Mouse (Mus musculus) stomach, postnatal 0 days (tissue): Measurements from ENCODE around the gene Foxs1. TPM values are rescaled to one million over a fixed set of nuclear protein-coding genes. Genes with fewer than 3 reads are reported as not detected.
A peak's percentile ranks its signal among the peaks of the same experiment; 100 is the strongest.

Source experiments
- ATAC-seq: fragments of 200-750 bp; cut with Nextera tagmentation; 2 replicates; pipeline ENCODE4 v1.8.0; 2017; ENCODE audit not compliant: low FRiP score, low TSS enrichment
- DNase-seq: peaks from one replicate; pipeline ENCODE4 v3.0.0-alpha.2; 2016; ENCODE audit warnings: low spot score
- H3K27ac ChIP-seq: fragments of 300-500 bp; sonication (generic); replicated peaks from 2 replicates; pipeline ENCODE4 v1.5.1; 2014; ENCODE audit warnings: mild to moderate bottlenecking, control low read depth
- H3K27me3 ChIP-seq: fragments of 300-500 bp; sonication (generic); 2 replicates; pipeline ENCODE4 v1.6.1; 2014; ENCODE audit warnings: low read length; ENCODE audit not compliant: control insufficient read depth, insufficient read depth
- H3K36me3 ChIP-seq: fragments of 300-500 bp; sonication (generic); 2 replicates; pipeline ENCODE4 v1.6.1; 2014; ENCODE audit warnings: low read length, mixed read lengths; ENCODE audit not compliant: control insufficient read depth, insufficient read depth
- H3K4me1 ChIP-seq: fragments of 300-500 bp; sonication (generic); replicated peaks from 2 replicates; pipeline ENCODE4 v1.6.1; 2014; ENCODE audit warnings: antibody characterized with exemption; ENCODE audit not compliant: control insufficient read depth, insufficient read depth
- H3K4me2 ChIP-seq: fragments of 300-500 bp; sonication (generic); replicated peaks from 2 replicates; pipeline ENCODE4 v1.6.1; 2014; ENCODE audit warnings: low read depth, mild to moderate bottlenecking, control low read depth, moderate library complexity
- H3K4me3 ChIP-seq: fragments of 300-500 bp; sonication (generic); 2 replicates; pipeline ENCODE4 v1.5.1; 2014; ENCODE audit warnings: low read depth, low read length, control low read depth
- H3K9ac ChIP-seq: fragments of 300-500 bp; sonication (generic); 2 replicates; pipeline ENCODE4 v1.6.1; 2014; ENCODE audit warnings: mild to moderate bottlenecking, low read length, control low read depth, mixed read lengths
- H3K9me3 ChIP-seq: fragments of 300-500 bp; sonication (generic); 2 replicates; pipeline ENCODE4 v1.6.1; 2016; ENCODE audit warnings: low read length; ENCODE audit not compliant: control insufficient read depth
- CTCF ChIP-seq: IDR thresholded peaks from 2 replicates; pipeline ENCODE4 v1.5.1; 2016; ENCODE audit warnings: antibody characterized with exemption, low read depth, mild to moderate bottlenecking, moderate library complexity
- EP300 ChIP-seq: optimal IDR thresholded peaks from 2 replicates; pipeline ENCODE3; 2016; ENCODE audit warnings: antibody characterized with exemption
- WGBS: fragments of 180-500 bp; shearing (Covaris S2); extraction: QIAGEN DNeasy Blood & Tissue Kit; methylation state at CpG from one replicate; pipeline ENCODE4 v1.1.7; 2014; 5-methylcytosine and 5-hydroxymethylcytosine counted together
- polyA plus RNA-seq: library from polyadenylated mRNA; unstranded; fragments of >200 nt; fragmentation: Nextera tagmentation; extraction: Ambion mirVana; gene quantifications from 2 replicates; pipeline ENCODE4 v1.2.1, GENCODE M21; 2015

Foxs1 gene
- polyA plus RNA-seq, 1 experiment from 2014 or later: 2.6 TPM

DNA sequence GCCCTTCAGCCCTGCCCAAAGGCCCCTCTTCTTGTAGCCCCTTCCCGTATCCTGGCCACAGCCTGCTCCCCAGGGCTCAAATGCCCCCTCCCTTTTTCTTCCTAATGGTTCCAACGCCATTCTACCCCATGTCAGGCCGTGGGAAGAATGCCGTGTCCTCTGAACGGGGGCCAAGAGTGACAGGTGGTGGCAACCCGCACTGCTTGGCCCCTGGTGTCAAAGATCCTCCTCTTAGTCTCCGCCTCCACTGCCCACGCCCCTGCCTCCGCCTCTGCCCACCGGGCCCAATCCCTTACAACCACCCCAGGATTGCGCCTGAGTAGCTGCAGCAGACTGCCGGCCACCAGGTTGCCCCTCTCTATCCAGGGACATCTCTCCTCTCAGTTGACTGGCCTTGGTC, 22.0 kb downstream of the Foxs1 start, which contains the start of gene Mylk2:
Mylk2 (plus strand) TSS at position 322 of the 400 bp plus-strand sequence.
- 13% methylated on average over 12 of the region's 12 CpGs for WGBS
- H3K27ac ChIP-seq: no peak within 1 kb of the TSS
- H3K36me3 ChIP-seq: no peaks in the 10 kb centered on the region
- ATAC-seq (no peak), DNase-seq (no peak)
- TF ChIP-seq CTCF: no peak
- TF ChIP-seq EP300: no peak
- no peak within 1 kb of the TSS for H3K4me2 ChIP-seq
- H3K9me3 ChIP-seq: no peaks in the 10 kb centered on the region
- H3K4me3 ChIP-seq: no peak within 1 kb of the TSS
- H3K4me1 ChIP-seq: no peaks in the 10 kb centered on the region
- peaks cover 3% of the 10 kb centered on the region; the same call in 1 of the 2 replicates for H3K27me3 ChIP-seq
- H3K9ac ChIP-seq: no peak within 1 kb of the TSS

DNA sequence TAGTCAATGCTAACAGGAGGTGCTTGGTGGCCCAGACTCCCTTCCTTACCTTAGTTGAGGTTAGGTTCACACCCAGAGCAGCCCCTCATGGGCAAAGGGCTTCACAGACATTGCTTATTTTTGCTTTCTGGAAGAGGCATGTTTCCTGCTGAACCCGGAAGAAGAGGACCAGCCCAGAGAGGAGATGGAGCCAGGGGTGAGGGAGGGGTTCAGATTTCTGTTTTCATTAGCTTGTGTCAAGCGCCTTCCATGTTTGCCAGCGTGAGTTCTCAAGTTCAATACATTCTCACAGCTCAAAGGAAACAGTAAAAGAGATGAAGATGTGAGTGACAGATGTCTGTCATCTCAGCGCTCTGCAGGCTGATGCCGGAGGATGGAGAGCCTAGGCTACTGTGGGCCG, 23.2 kb downstream of the Foxs1 start:
- DNase-seq: no peak
- H3K27me3 ChIP-seq: peaks cover 3% of the 10 kb centered on the region; the same call in 1 of the 2 replicates
- no peaks in the 10 kb centered on the region for H3K9me3 ChIP-seq
- WGBS: 68% methylated on average over 6 of the region's 6 CpGs
- no peaks in the 10 kb centered on the region for H3K36me3 ChIP-seq
- ATAC-seq: no peak
- no peak for TF ChIP-seq EP300
- no peak for TF ChIP-seq CTCF
- no peak overlapping the region for H3K27ac ChIP-seq
- H3K4me3 ChIP-seq: no peak overlapping the region
- H3K9ac ChIP-seq: no peak overlapping the region
- H3K4me1 ChIP-seq: no peaks in the 10 kb centered on the region
- no peak overlapping the region for H3K4me2 ChIP-seq

- WGBS: 54% methylated on average over 13 of the region's 14 CpGs
- Histone ChIP-seq H3K4me3 (no peak overlapping the region), H3K4me2 (no peak overlapping the region), H3K27me3 (peaks cover 3% of the 10 kb centered on the region; the same call in 1 of the 2 replicates), H3K9ac (no peak overlapping the region), H3K27ac (0 out of 2 replicates have a peak overlapping the region, but pooled peaks have one; percentile 8), H3K36me3 (no peaks in the 10 kb centered on the region), H3K4me1 (no peaks in the 10 kb centered on the region), H3K9me3 (no peaks in the 10 kb centered on the region)
- TF ChIP-seq CTCF (no peak), EP300 (no peak)
- no peak for DNase-seq
- ATAC-seq: no peak; the same call in 1 of the 2 replicates
These were observed 25.7 kb downstream of the Foxs1 start for GRCm38 (mm10) chr2:152907114-152907943.

DNA sequence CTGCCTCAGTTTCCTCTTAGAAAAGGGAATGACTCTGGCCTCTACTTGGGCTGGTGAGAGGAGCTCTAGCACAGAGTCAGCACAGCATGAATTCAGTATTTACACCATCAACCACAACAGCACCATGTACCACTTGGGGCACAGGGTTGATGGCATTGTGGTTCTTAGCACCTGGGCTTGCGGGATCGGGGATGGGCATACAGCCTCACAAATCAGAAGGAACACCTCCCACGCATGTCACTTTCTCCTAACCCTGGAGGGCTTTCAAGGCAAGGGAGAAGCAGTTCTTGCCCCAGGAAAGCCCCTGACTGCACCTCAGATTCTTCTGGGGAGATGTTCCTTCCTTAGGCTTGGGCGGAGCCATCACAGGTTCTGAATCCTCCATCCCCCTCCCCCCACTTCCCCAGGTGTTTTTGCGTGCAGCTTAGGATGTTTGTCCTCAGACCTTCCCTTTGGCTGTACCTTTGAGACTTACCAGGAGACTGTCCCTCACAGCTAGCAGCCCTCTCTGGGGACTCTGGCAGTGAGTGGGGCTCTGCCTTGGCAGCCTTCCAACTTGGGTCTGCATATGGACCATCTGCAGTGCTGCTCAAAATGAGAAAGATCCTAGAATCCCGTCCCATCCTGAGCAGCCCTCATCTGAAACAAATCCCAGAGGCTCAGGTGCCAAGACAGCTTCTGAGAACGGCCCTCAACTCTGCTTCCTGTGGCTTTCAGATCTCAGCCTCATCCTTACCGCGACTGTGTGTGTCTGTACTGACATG, 26.6 kb downstream of the Foxs1 start:
- WGBS: 50% methylated on average over 9 of the region's 9 CpGs
- ATAC-seq: no peak
- H3K27me3 ChIP-seq: no peaks in the 10 kb centered on the region
- H3K4me1 ChIP-seq: no peaks in the 10 kb centered on the region
- no peak overlapping the region for H3K27ac ChIP-seq
- TF ChIP-seq EP300 (no peak), CTCF (no peak)
- no peak overlapping the region for H3K4me2 ChIP-seq
- no peak for DNase-seq
- no peaks in the 10 kb centered on the region for H3K9me3 ChIP-seq
- H3K9ac ChIP-seq: no peak overlapping the region
- H3K36me3 ChIP-seq: no peaks in the 10 kb centered on the region
- no peak overlapping the region for H3K4me3 ChIP-seq

DNA sequence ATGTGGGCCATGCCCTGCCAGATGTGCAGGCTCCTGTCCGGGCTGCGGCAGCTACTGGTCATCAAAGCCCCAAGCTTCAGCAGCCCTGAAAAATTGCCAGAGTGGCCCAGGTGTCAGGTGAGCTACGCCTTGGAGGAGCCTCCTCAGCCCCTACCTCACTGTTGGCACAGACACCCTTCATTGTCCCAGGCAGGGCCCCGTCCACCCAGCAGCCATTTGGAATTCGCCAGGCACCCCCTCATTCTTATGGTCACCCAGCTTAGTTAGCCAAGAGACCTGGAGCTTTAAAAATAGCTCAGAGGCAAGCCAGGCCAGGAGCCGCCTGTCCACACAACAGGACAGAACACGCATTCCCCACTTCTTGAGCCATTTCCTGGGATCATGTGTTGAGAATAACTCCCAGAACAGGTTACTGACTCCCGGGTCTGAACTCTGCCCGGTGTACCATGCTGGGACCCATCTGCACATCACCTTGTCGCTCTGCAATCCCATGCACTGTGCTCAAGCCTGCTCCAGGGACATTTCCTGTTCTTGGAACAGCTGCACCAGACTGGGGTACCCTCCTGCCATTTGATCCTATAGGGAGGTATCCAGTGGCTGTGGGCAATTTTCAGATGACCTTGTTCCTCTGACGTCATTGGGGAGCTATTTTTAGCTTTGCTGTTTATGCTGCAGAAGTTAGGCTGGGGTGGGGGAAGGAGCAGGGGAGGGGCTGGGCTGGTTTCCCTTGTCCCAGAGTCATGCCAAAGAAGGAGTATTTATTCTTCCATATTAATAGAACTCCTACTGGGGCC, 27.8 kb downstream of the Foxs1 start:
- peak overlapping the region; percentile 13; the same call in 1 of the 2 replicates for H3K27ac ChIP-seq
- H3K4me3 ChIP-seq: no peak overlapping the region
- no peak overlapping the region for H3K9ac ChIP-seq
- ATAC-seq (peak; percentile 29), DNase-seq (no peak)
- H3K4me1 ChIP-seq: no peaks in the 10 kb centered on the region
- no peak for TF ChIP-seq EP300
- H3K9me3 ChIP-seq: no peaks in the 10 kb centered on the region
- 46% methylated on average over 11 of the region's 11 CpGs for WGBS
- H3K4me2 ChIP-seq: no peak overlapping the region
- H3K36me3 ChIP-seq: no peaks in the 10 kb centered on the region
- H3K27me3 ChIP-seq: no peaks in the 10 kb centered on the region
